Mouse (Mus musculus): Measurements from ENCODE around the gene Cmpk1.

GRCm38 (mm10) chr4:114959533-114959932, 27.5 kb downstream of the Cmpk1 start:
- TF ChIP-seq CTCF (IDR thresholded peaks at IDR 0.05; ENCODE audit: extremely low read depth, insufficient read depth, insufficient read length, insufficient replicate concordance) (no peak), POLR2A (IDR thresholded peaks at IDR 0.05; ENCODE audit: low read depth, low read length) (no peak)

All from spleen, adult 2 months (tissue).